Mouse (Mus musculus): ENCODE data around the gene Fuca2.
A peak's percentile ranks its signal among the peaks of the same experiment; 100 is the strongest.
"Not testable (repeated sequence)": the region's sequence is repeated elsewhere in the genome, so short reads cannot be mapped to it uniquely, and the experiment has no call there.

Fuca2 gene

GRCm38 (mm10) chr10:13499331-13499730 lies at the start of gene Fuca2:
TSS of gene Fuca2 (plus strand) at chr10:13499540.
- DNase-seq (ENCODE audit: low spot score), result no peak

DNA sequence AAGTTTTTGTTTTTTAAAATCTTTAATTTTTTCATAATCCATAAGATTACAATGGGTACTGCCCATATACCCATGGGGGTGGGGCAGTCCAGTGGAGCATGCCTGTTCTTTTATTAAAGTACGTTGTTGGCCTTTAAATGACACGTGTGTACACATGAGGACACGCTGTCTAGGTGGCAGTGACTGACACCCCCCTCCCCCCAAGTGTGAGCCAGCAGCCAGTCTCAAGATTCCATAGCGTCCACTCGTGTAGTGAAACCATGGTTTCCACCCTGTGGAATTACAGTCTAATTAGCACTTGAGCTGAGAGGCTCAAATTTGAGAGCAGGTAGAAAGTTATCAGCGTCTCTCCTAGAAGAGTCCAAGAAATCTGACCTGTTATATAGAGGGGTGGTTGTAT lies 47.7 kb upstream of the Fuca2 start:
- DNase-seq (ENCODE audit: low spot score), result no peak

DNA sequence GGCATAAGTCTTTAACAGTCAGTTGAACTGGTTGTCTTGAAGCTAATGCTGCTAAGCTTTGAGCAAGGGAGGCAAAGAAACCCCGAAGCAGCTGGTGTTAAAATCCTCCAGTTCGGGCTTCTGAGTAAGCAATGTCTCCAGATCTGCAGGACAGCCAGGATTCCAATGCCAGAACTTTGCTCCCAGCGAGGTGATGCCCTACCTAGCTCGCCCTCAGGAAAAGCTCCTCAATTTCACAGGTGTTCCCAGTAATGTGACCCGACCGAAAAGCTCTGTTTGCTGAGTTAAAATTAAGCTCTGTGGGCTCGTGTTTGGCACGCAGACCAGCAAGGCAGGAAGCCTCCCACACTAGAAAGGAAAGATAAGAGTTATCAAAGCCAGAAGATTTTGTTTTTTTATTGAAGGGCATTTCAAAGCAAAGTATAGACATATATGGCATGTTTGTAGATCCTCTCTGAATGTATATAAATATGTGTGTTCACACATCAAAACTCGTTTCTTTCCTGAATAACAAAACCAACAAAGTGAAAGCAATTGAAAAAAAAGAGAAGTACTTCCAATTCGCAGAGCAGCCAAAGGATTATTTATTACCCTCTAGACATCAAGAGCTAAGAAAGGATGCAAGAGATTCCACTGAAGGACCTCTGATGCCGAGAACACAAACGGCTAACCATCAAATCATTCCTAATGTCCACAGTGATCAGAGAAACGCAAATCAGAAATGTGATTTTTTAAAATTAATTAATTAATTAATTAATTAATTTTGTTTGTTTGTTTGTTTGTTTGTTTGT lies 45.9 kb upstream of the Fuca2 start:
- DNase-seq (ENCODE audit: low spot score), result no peak

- not testable (repeated sequence) for DNase-seq (ENCODE audit: low spot score)
These were observed 35.0 kb upstream of the Fuca2 start for GRCm38 (mm10) chr10:13464295-13464694.

DNA sequence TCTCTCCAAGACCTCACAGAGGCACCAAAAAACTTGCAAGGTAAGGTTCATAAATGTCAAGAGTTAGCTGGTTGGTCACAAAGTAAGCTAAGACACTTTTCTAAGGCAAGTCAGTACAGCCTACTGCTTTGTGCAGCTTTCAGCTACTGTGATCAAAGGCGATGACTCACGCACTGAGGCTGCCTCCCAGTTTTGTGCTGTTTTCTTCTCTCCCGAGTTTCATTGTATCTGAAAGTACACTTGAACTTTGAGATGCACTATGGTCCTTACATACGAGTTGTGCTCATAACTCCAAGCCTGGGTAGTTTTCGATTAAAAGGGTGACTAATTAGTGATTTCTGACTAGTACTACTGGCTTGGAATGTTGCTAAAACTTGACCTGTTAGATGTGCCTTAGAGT lies 32.4 kb upstream of the Fuca2 start:
- no peak for DNase-seq (ENCODE audit: low spot score)

DNA sequence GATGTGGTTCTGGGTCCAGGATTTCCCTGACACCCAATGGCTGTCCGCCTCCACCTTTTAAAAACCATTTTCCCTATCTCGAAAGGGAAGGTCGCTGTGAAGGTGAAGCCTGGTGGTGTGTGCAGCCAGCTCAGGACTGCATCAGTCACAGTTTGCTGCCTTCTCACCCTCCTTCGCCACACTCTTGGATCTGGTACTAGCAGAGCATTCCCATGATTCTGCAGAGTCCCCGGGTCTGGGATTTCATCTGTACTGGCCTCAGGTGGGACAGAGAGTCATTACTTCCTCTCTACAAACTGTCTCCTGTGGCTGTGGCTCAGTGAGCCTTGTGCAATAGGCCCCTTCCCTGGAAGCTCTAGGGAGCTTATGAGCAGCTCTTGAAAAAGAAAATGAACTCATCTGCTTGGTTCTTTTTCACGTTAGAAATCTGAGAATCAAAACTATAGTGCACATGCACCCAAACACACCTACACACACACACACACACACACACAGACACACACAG lies 31.3 kb upstream of the Fuca2 start:
- not testable (repeated sequence) for DNase-seq (ENCODE audit: low spot score)

DNA sequence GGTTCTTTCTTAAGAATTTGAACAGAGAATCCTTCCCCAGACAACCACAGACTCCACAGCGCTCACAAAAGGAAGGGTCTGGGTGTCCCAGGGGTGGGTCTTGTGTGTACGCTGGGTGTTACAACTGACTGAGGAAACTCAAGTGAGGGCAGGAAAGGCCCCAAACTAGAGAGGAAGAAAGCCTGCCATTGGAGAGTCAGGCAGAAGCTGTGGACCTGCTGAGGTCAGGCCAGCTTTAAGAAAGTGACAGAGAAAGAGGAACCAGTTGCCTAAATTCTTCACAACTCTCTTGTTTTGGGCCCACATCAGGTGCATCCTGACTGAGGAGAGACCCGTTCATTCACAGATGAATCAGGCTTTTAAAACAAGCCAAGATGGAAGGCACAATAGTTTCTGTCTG lies 29.1 kb upstream of the Fuca2 start:
- no peak for DNase-seq (ENCODE audit: low spot score)

DNA sequence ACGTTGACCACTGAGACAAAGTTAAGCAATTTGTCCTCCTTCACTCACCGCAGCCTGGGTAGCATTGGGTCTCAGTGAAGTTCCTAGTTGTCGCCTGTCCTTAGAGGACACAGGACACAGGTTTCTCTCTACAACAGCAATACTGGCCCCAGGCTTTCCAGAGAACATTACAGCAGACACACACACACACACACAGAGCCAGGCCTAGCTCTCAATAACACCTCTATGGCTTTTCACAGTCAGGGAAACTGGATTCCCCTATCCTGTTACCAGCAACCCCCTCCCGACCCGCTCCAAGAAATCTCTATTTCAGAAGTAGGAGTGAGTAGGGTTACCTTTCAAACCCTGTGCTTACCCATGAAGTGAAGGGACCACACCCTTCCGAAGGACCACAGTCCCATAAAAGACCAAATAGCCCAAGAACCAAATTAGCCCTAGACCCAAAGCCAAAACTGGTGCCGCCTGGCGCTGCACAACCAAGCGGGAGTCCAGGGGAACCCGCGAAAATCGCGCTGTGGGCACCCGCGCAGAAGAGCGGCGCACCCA lies 26.0 kb upstream of the Fuca2 start:
- no peak for DNase-seq (ENCODE audit: low spot score)

- DNase-seq (ENCODE audit: low spot score), result peak; percentile 46
These were observed 25.3 kb upstream of the Fuca2 start, which contains the start of gene Phactr2 for GRCm38 (mm10) chr10:13473833-13474567. TSS of gene Phactr2 (minus strand) at chr10:13474412.

- DNase-seq (ENCODE audit: low spot score), result no peak
These were observed 24.8 kb upstream of the Fuca2 start for GRCm38 (mm10) chr10:13474568-13474955.

DNA sequence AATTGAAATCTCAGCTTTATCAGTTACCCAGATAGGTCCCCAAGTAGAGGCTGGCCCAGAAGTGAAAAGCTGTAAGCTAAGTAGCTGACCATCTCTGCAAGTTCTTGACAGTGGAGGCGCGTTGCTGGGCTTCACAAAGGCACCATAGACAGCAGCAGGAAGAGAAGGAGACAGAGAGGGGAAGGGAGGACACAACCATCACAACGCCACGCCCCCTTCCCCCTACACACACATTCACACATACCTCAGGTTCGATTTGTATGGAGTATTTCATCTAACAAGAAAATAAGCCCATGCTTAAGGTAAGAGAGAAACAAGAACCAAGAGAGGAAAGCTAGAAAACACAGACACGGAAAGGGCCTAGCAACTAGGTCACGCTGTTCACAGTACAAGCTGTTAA lies 24.2 kb upstream of the Fuca2 start:
- no peak for DNase-seq (ENCODE audit: low spot score)

DNA sequence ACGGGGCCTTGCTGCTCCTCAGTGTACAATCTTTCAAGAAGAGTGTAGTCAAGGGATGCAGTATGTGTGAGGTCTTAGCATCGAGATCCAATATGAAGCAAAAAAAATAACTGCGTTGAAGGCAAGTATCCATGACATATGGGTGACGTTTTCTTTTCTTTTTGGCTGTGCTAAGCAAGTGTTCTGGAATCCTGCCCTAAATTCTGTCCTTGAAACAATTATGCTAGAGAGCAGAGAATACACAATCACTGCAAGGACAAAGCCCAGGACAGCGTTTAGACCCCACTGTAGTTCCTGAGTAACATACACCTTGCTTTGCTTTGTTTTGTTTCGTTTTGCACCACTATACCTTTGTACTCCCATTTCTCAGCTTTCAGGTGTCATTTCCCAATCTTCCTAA lies 20.0 kb upstream of the Fuca2 start:
- DNase-seq (ENCODE audit: low spot score), result no peak

GRCm38 (mm10) chr10:13485958-13486357 lies 13.4 kb upstream of the Fuca2 start:
- DNase-seq (ENCODE audit: low spot score), result no peak

GRCm38 (mm10) chr10:13489671-13490070 lies 9.7 kb upstream of the Fuca2 start:
- no peak for DNase-seq (ENCODE audit: low spot score)

DNA sequence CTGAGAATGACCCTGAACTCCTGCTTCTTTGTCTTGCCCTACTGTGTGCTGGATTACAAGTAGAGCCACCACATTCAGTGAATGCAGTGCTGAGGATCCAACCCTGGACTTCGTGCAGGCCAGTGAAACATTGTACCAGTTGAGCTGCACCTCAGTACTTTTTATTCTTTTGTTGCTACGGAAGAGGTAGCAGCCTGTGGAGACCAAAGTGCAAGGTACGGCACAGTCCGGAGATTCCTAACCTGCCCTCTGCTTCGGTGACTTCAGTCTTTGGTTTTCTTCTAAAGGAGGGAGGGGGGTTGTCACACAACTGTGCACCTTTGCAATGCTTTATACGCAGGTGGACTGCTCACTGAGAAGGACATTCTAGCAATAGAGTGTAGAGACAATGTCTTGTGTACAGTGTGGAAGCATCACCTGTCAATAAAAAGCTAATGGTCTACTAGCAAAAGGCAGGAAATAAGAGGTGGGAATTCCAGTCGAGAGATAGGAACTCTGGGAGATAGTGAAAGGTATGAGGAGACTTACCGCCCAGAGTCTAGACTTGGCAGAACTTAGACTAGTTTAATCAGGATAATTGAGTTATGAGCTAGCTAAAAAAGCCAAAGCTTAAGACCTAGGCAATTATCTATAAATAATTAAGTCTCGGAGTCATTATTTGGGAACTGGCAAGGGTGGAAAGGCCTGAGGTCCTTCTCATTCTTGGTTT lies 5.2 kb upstream of the Fuca2 start:
- DNase-seq (ENCODE audit: low spot score), result no peak

GRCm38 (mm10) chr10:13496315-13496714 lies 3.0 kb upstream of the Fuca2 start:
- no peak for DNase-seq (ENCODE audit: low spot score)

DNA sequence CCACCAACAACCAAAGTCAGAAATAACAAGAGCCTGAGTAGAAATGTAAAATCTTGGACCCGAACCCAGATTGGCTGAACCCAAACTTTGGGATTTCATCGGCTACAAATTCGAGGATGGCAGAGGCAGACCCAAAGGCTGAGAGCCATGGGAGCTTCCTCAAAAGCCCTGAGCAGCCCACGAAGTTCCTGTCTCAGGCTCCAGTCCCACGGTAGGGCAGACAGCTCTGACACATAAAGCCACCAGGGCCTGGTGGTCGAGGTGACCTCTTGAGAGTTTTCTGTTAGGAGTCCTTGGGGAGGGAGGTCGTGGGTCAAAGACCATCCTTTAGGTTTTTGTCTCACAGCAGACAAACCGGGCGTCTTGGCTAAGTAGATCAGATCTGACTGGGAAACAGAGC lies 1.1 kb downstream of the Fuca2 start:
- DNase-seq (ENCODE audit: low spot score), result no peak

- peak; percentile 83 for DNase-seq (ENCODE audit: low spot score)
These were observed 1.7 kb downstream of the Fuca2 start for GRCm38 (mm10) chr10:13500938-13501496.

- not testable (repeated sequence) for DNase-seq (ENCODE audit: low spot score)
These were observed 2.2 kb downstream of the Fuca2 start for GRCm38 (mm10) chr10:13501533-13501932.

DNA sequence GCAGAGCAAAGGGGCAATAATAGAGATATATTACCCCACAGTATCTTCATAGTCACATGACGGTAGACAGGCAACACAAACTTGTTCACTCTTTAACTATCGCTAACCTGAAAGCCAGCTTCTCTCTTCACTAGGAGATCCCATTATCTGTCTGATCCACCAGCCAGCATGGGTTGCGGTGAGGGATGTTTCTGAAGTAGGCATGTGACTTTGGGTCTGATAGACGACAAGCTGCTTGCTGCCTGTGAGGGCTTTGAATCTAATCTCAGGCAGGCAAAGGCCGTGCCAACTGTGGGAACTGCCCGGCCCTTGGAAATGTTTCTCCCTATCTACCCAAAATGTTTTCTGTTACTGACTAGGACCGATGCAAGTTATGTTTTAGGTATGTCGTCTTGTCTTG lies 3.0 kb downstream of the Fuca2 start:
- no peak for DNase-seq (ENCODE audit: low spot score)

DNA sequence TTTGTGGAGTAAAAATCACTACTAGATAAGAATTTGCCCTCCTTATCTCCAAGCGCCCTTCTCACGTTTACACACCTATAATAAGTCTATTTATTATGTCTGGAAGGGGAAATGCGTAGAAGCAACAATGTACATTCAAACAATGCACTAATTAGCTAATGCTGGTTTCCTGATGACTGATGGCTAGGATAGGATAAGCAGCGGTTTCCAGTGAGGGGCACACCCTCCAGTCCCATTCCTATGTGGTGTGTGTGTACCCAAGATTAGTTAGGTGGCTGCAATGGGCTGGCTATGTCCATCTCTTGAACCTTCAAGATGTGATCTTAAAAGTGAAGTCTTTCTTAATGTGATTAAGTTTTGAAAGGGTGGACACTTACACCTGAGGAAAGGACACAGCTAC lies 22.5 kb downstream of the Fuca2 start:
- DNase-seq (ENCODE audit: low spot score), result no peak

DNA sequence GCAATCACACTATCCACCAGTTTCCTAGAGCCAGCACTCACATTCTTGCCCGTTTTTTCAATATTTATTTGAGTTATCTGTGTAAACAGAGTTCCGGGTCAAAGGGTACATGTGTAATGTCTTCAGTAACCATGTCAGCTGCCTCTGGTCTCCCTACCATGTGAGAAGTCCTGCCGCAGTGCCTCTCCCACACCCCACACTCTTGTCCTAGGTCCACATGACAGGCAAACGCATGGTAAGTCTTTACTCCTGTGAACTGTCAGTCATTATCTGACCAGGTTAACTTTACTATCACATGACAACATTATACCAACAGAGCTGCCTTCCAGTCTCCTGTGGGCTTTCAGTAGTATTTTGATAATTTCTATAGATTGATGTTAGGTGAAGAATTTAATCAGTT lies 28.8 kb downstream of the Fuca2 start:
- DNase-seq (ENCODE audit: low spot score), result no peak
